Mouse (Mus musculus) hindbrain, embryonic 15.5 days (tissue): Measurements from ENCODE around the gene Cfap97d1. TPM values are rescaled to one million over a fixed set of nuclear protein-coding genes. Genes with fewer than 3 reads are reported as not detected.
"Not testable (repeated sequence)": the region's sequence is repeated elsewhere in the genome, so short reads cannot be mapped to it uniquely, and the experiment has no call there.

Experiments used
- ATAC-seq: fragments of 200-750 bp; cut with Nextera tagmentation; 2 replicates; pipeline ENCODE4 v1.8.0; 2017; ENCODE audit warnings: low read depth, moderate number of reproducible peaks, moderate TSS enrichment; ENCODE audit not compliant: low FRiP score
- H3K27ac ChIP-seq: fragments of 300-500 bp; sonication (generic); replicated peaks from 2 replicates; pipeline ENCODE4 v1.5.1; 2015; ENCODE audit warnings: mild to moderate bottlenecking, inconsistent platforms
- H3K27me3 ChIP-seq: fragments of 300-500 bp; sonication (generic); 2 replicates; pipeline ENCODE4 v1.6.1; 2015; ENCODE audit warnings: control low read depth, inconsistent platforms
- H3K36me3 ChIP-seq: fragments of 300-500 bp; sonication (generic); 2 replicates; pipeline ENCODE4 v1.6.1; 2015; ENCODE audit warnings: control low read depth, inconsistent platforms
- H3K4me1 ChIP-seq: fragments of 300-500 bp; sonication (generic); replicated peaks from 2 replicates; pipeline ENCODE4 v1.6.1; 2015; ENCODE audit warnings: control low read depth, inconsistent platforms
- H3K4me2 ChIP-seq: fragments of 300-500 bp; sonication (generic); 2 replicates; pipeline ENCODE4 v1.6.1; 2015; ENCODE audit warnings: moderate library complexity, mild to moderate bottlenecking, inconsistent platforms
- H3K4me3 ChIP-seq: fragments of 300-500 bp; sonication (generic); 2 replicates; pipeline ENCODE4 v1.5.1; 2015; ENCODE audit warnings: mild to moderate bottlenecking, inconsistent platforms
- H3K9ac ChIP-seq: fragments of 300-500 bp; sonication (generic); 2 replicates; pipeline ENCODE4 v1.6.1; 2015; ENCODE audit warnings: inconsistent platforms
- H3K9me3 ChIP-seq: fragments of 300-500 bp; sonication (generic); 2 replicates; pipeline ENCODE4 v1.6.1; 2016; ENCODE audit warnings: control low read depth, inconsistent platforms
- WGBS: fragments of 180-500 bp; shearing (Covaris S2); methylation state at CpG from one replicate; pipeline ENCODE4 v1.1.7; 2015; 5-methylcytosine and 5-hydroxymethylcytosine counted together
- polyA plus RNA-seq: library from polyadenylated mRNA; unstranded; fragments of >200 nt; fragmentation: Nextera tagmentation; extraction: Ambion mirVana; gene quantifications from 2 replicates; pipeline ENCODE4 v1.2.1, GENCODE M21; 2015

Cfap97d1 gene
- polyA plus RNA-seq, 1 experiment from 2014 or later = not detected

DNA sequence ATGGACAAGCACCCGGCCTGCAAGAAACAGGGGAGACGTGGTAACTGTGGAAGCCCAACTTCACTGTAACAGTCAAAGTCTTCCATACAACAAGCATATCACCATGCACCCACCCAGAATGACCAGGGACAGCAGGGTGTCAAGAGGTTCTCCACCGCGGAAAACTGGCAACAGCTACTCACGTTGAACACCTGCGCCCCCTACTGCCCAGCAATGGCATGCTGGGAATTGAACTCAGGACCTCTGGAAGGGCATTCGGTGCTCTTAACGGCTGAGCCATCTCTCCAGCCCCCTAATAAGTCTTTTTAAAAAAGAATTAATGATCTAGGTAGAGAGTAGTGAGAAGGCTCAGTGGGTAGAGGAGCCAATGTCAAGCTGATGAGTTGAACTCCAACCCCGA lies 9.2 kb upstream of the Cfap97d1 start:
- Histone ChIP-seq H3K9ac (no peak overlapping the region), H3K27ac (no peak overlapping the region), H3K4me1 (no peaks in the 10 kb centered on the region), H3K27me3 (no peaks in the 10 kb centered on the region), H3K4me3 (no peak overlapping the region), H3K9me3 (no peaks in the 10 kb centered on the region), H3K36me3 (no peaks in the 10 kb centered on the region), H3K4me2 (no peak overlapping the region)
- 55% methylated on average over 9 of the region's 9 CpGs for WGBS
- ATAC-seq = no peak

DNA sequence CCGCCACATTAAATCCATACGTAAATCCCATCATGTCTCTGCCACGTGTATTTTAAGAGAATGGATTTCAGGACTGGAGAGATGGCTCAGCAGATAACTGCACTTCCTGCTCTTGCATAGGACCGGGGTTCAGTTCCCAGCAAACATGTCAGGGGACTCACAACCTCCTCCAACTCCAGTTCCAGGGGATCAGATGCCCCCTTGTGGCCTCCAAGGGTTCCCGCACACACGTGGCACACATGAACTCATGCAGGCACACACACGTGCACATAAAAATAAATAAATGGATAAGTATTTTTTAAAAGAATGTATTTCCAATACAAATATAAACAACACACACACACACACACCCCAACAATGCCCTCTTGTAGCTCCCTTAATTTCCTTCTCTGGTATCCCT lies 7.1 kb upstream of the Cfap97d1 start:
- Histone ChIP-seq H3K4me1 (no peaks in the 10 kb centered on the region), H3K9ac (no peak overlapping the region), H3K27ac (no peak overlapping the region), H3K9me3 (no peaks in the 10 kb centered on the region), H3K4me3 (no peak overlapping the region), H3K27me3 (no peaks in the 10 kb centered on the region), H3K36me3 (no peaks in the 10 kb centered on the region), H3K4me2 (no peak overlapping the region)
- ATAC-seq = no peak
- 97% methylated on average over 7 of the region's 7 CpGs for WGBS

DNA sequence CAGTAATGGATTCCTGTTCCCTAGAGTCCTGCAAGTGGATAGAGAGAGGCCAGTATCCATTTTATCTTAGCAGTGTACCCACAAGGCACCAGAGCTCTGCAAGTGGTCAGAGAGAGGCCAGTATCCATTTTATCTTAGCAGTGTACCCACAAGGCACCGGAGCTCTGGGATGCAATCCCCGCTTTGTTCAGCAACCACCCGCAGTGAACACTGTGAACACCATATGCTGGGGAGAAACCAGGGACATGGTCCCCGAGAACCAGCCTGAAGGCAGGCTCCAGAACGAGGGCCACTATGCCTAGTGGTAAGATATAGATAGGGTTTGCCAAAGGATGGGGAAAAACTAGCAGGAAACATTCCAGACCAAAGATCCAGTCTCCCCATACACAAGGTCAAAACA lies 4.9 kb upstream of the Cfap97d1 start:
- no peaks in the 10 kb centered on the region for H3K9me3 ChIP-seq
- H3K4me3 ChIP-seq = no peak overlapping the region
- no peaks in the 10 kb centered on the region for H3K36me3 ChIP-seq
- no peak for ATAC-seq
- 79% methylated on average over 5 of the region's 5 CpGs for WGBS
- no peaks in the 10 kb centered on the region for H3K27me3 ChIP-seq
- H3K27ac ChIP-seq = no peak overlapping the region
- peaks cover 10% of the 10 kb centered on the region for H3K4me1 ChIP-seq
- no peak overlapping the region for H3K4me2 ChIP-seq
- no peak overlapping the region for H3K9ac ChIP-seq

DNA sequence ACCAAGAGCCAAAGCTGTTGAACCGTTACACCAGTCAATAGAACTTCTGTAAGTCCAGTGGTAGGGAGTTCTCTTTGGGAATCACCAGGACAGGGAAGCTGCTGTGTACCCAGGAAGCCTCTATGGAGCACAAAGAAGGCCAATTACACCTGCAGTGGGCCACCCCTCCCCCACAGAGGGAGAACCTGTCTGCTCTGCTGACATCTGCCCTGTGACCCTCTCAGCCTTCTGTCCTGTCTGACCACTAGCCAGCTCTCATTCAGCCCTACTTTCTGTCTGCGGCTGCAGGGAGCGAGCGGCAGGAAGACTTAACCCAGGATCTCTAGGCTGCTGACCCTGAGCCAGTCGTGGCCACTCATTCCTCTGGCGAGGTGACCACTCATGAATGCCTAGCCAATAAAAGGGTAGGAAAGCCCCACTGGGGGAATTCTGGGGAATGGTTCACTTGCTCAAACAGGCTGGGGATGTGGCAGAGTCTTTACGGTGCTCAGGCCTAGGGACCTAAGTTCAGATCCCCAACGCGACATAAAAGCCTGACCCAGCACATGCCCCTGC lies 3.4 kb upstream of the Cfap97d1 start:
- no peaks in the 10 kb centered on the region for H3K27me3 ChIP-seq
- H3K9me3 ChIP-seq = no peaks in the 10 kb centered on the region
- WGBS = 82% methylated on average over 9 of the region's 9 CpGs

GRCm38 (mm10) chr11:101981850-101982249 lies 2.2 kb upstream of the Cfap97d1 start:
- Histone ChIP-seq H3K36me3 (no peaks in the 10 kb centered on the region), H3K27me3 (no peaks in the 10 kb centered on the region), H3K9me3 (no peaks in the 10 kb centered on the region), H3K4me1 (peaks cover 20% of the 10 kb centered on the region), H3K4me3 (no peak overlapping the region), H3K27ac (no peak overlapping the region), H3K4me2 (no peak overlapping the region), H3K9ac (no peak overlapping the region)
- WGBS = 85% methylated on average over 12 of the region's 12 CpGs
- no peak for ATAC-seq

More for the DNA sequence above, 3.4 kb upstream of the Cfap97d1 start:
- H3K9ac ChIP-seq = no peak overlapping the region
- H3K4me2 ChIP-seq = no peak overlapping the region
- H3K36me3 ChIP-seq = no peaks in the 10 kb centered on the region
- ATAC-seq = no peak
- H3K4me1 ChIP-seq = peaks cover 17% of the 10 kb centered on the region
- H3K4me3 ChIP-seq = no peak overlapping the region
- no peak overlapping the region for H3K27ac ChIP-seq

DNA sequence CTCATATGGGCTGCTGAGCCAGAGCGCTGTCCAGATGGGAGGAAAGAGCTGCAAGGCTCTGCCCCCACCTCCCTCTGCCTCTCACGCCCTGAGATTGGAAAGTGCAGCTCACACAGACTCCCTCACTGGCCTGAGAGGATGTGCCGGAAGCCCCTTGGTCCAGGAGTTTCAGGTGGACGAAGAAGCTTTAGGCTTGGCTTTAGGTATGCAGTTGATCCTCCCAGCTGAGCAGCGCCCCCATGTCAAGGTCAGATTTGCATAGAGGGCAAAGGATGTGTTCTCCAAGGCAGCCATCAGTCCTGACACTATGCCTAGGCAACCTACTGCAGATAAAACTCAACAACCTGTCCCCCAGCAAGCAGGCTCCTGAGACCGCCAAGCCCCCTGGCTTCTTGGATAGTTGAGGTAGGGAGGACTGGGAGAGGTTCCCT lies 1.1 kb upstream of the Cfap97d1 start:
- H3K4me1 ChIP-seq = peaks cover 20% of the 10 kb centered on the region
- no peak overlapping the region for H3K9ac ChIP-seq
- H3K27me3 ChIP-seq = no peaks in the 10 kb centered on the region
- no peak for ATAC-seq
- no peak overlapping the region for H3K27ac ChIP-seq
- H3K9me3 ChIP-seq = no peaks in the 10 kb centered on the region
- H3K4me3 ChIP-seq = no peak overlapping the region
- H3K4me2 ChIP-seq = peak overlapping the region; percentile 92
- no peaks in the 10 kb centered on the region for H3K36me3 ChIP-seq
- 80% methylated on average over 5 of the region's 6 CpGs for WGBS

- no peaks in the 10 kb centered on the region for H3K9me3 ChIP-seq
- no peaks in the 10 kb centered on the region for H3K36me3 ChIP-seq
- peak overlapping the region; percentile 92 for H3K4me2 ChIP-seq
- ATAC-seq = no peak
- H3K4me3 ChIP-seq = peak overlapping the region; percentile 59
- no peaks in the 10 kb centered on the region for H3K27me3 ChIP-seq
- H3K27ac ChIP-seq = peak overlapping the region; percentile 85; the same call in 1 of the 2 replicates
- peaks cover 20% of the 10 kb centered on the region for H3K4me1 ChIP-seq
- no peak overlapping the region for H3K9ac ChIP-seq
- WGBS = 71% methylated on average over 10 of the region's 10 CpGs
Measured at GRCm38 (mm10) chr11:101983431-101983921, 603 bp upstream of the Cfap97d1 start.

DNA sequence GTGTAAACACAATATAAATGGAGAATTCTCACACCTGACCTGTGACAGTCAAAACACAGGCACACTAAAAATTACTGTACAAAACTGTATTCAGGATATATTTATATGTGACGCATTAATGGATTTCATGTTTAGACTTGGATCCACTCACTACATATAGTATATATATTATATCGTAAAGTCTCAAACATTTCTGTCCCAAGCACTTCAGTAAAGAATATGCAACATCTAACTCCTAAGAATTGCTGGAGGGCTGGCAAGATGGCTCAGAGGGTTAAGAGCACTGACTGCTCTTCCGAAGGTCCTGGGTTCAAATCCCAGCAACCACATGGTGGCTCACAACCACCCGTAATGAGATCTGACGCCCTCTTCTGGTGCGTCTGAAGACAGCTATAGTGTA lies 1.4 kb downstream of the Cfap97d1 start:
- peak overlapping the region; percentile 92; the same call in 1 of the 2 replicates for H3K4me2 ChIP-seq
- not testable (repeated sequence) for ATAC-seq, H3K9ac ChIP-seq, H3K36me3 ChIP-seq, H3K4me3 ChIP-seq, H3K27ac ChIP-seq, H3K27me3 ChIP-seq, H3K9me3 ChIP-seq
- H3K4me1 ChIP-seq = peaks cover 20% of the 10 kb centered on the region
- 65% methylated on average over 6 of the region's 6 CpGs for WGBS

DNA sequence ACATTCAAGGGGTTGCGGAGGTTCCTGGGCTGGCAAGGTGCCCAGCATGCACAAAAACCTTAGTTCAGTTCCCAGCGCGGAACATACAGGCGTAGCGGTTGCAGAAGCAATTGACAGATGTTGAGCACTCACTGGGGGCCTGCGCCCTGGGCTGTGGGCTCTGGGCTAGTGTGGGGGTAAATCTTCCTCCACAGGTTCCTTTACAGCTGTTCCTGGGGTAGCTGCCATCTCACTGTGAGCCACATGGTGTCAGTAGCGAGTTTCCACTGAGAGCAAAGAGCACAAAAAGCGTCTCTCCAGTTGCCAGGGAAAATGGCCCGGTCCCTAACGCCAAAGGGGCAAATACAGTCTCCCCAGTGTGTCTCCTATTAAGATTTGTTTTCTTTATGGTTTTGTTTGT lies 1.9 kb downstream of the Cfap97d1 start:
- ATAC-seq = peak; percentile 47; the same call in 1 of the 2 replicates
- peaks cover 20% of the 10 kb centered on the region for H3K4me1 ChIP-seq
- no peaks in the 10 kb centered on the region for H3K9me3 ChIP-seq
- no peaks in the 10 kb centered on the region for H3K27me3 ChIP-seq
- peak overlapping the region; percentile 16; the same call in 1 of the 2 replicates for H3K4me2 ChIP-seq
- H3K9ac ChIP-seq = no peak overlapping the region
- no peaks in the 10 kb centered on the region for H3K36me3 ChIP-seq
- no peak overlapping the region for H3K27ac ChIP-seq
- 6% methylated on average over 10 of the region's 10 CpGs for WGBS
- H3K4me3 ChIP-seq = no peak overlapping the region

DNA sequence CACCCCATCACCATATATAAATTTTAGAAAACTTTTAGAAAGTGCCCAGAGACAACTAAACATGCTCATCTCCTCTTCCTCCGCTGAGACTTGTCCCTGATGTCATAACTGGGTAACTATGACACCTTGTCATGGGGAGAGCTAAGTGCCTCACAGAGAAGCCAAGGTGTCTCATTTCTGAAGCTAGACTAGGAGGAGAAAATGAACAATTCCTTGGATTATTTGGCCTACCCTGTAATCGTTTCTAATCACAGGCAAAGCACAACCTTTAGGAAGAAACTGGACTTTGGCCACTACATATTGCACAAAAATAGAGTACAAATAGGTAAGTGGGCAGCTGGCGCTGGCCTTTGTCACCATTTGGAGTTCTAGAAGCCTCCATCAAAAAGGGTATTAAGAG lies 2.8 kb downstream of the Cfap97d1 start, which contains the start of gene Dusp3:
TSS of gene Dusp3 (minus strand) at position 101 of the 400 bp plus-strand sequence.
- 87% methylated on average over 3 of the region's 3 CpGs for WGBS
- Histone ChIP-seq H3K9ac (no peak within 1 kb of the TSS), H3K4me2 (peak within 1 kb of the TSS; percentile 16; the same call in 1 of the 2 replicates), H3K4me3 (no peak within 1 kb of the TSS), H3K9me3 (no peaks in the 10 kb centered on the region), H3K4me1 (peaks cover 20% of the 10 kb centered on the region), H3K27ac (no peak within 1 kb of the TSS), H3K27me3 (no peaks in the 10 kb centered on the region), H3K36me3 (no peaks in the 10 kb centered on the region)
- ATAC-seq = no peak

DNA sequence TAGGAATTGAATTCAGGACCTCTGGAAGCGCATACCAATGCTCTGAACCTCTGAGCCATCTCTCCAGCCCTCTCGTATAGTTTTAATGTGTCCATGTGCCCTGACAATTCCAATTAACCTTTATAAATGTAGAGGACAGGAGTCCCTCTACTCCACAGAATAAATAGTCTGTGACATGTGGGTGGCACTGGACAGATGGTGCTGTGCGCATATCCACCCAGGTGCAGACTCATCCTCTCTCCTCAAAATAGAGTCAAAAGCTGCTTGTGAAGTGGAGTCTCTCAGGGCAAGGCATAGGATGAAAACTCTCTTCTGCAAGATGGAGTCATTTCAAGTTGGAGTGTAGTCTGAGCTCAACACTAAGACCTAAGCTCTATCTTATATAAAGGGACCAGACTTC lies 6.2 kb downstream of the Cfap97d1 start:
- Histone ChIP-seq H3K4me2 (no peak overlapping the region), H3K9ac (no peak overlapping the region), H3K4me3 (no peak overlapping the region), H3K36me3 (no peaks in the 10 kb centered on the region), H3K9me3 (no peaks in the 10 kb centered on the region), H3K27ac (no peak overlapping the region), H3K27me3 (no peaks in the 10 kb centered on the region), H3K4me1 (peaks cover 5% of the 10 kb centered on the region)
- WGBS = 84% methylated on average over 3 of the region's 3 CpGs
- ATAC-seq = no peak

DNA sequence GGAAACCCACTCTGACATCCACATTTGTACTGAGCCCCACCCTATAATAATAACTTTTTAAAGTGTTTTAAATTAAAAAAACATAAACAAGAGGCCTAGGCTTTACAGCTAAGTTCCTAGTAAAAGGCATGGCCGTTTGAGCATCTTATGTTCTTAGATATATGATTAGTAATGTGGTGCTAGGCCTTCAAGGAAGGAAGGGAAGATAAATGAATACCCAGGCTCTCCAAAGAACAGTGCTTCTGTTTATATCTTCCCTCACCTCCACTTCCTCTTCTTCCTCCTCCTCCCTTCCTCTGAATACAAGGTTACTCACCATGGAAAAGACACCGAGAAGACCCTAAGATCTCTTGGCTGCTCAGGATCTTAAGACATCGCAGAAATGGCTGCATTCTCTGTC lies 7.7 kb downstream of the Cfap97d1 start:
- WGBS = 84% methylated on average over 3 of the region's 3 CpGs

GRCm38 (mm10) chr11:101992411-101992810 lies 8.3 kb downstream of the Cfap97d1 start:
- no peak overlapping the region for H3K4me2 ChIP-seq
- H3K36me3 ChIP-seq = peaks cover 3% of the 10 kb centered on the region
- no peak overlapping the region for H3K9ac ChIP-seq
- no peaks in the 10 kb centered on the region for H3K4me1 ChIP-seq
- no peak overlapping the region for H3K27ac ChIP-seq
- no peak overlapping the region for H3K4me3 ChIP-seq
- no peaks in the 10 kb centered on the region for H3K9me3 ChIP-seq
- no peak for ATAC-seq
- 93% methylated on average over 7 of the region's 7 CpGs for WGBS
- no peaks in the 10 kb centered on the region for H3K27me3 ChIP-seq

More for the DNA sequence above, 7.7 kb downstream of the Cfap97d1 start:
- no peak overlapping the region for H3K9ac ChIP-seq
- H3K9me3 ChIP-seq = no peaks in the 10 kb centered on the region
- H3K36me3 ChIP-seq = no peaks in the 10 kb centered on the region
- no peak overlapping the region for H3K4me3 ChIP-seq
- H3K4me1 ChIP-seq = no peaks in the 10 kb centered on the region
- no peaks in the 10 kb centered on the region for H3K27me3 ChIP-seq
- H3K27ac ChIP-seq = no peak overlapping the region
- H3K4me2 ChIP-seq = no peak overlapping the region
- ATAC-seq = no peak
